Comparison of ENCODE assay signal across 7 mouse cellular contexts in the genomic region with DNA sequence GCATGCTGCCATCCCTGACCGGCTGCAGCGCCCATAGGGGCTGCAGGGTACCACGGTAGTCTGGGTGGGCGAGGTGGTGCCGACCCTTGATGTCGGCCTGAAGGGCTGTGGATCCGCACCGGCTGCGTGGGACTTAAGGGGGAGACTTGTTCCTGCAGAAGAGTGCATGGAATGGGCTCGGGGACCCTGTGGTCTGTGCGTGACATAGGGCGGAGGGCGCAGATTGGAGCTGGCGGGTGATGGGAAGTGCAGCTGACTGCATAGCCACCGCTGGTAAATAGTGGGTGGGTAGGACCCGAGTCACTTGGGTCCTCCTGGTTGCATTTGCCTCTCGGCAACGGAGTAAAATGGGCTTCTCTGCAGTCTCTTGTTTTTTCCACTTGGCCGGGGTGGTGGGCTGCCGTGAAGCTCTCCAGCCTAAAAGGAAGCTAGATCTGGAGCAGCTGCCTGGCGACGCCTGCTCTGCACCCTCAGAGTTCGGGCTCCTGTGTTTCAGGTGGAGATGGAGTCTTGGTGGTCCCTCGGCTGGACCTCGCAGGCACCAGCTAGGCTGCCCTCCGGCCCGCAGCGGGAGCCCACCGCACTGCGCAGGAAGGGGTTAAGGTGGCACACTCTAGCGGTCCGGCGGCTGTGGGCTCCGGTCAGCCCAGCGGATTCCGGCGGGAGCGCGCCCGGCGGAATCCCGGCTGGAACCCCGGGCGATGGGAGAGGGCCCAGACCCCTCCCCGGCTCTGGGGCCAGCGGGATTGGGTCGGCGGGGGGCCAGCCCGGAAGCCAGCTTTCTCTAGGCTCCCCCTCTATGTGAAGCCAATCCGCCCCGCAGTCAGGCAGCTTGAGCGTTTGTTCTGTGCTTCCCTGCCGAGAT. TPM values are rescaled to one million over a fixed set of nuclear protein-coding genes. Genes with fewer than 3 reads are reported as not detected.
DNase-seq lines count a peak whose midpoint lies in the region; ATAC-seq and TF ChIP-seq lines count a peak whose summit lies in the region.

No protein-coding gene starts in this region.

- H3K27me3 ChIP-seq in E14TG2a.4 (ENCODE audit: insufficient read depth, low read length), result peaks cover 88% of the 10 kb centered on the region
- peaks cover 59% of the 10 kb centered on the region for H3K27me3 ChIP-seq in embryonic facial prominence, embryonic 15.5 days
- peaks cover 78% of the 10 kb centered on the region for H3K27me3 ChIP-seq in heart, embryonic 15.5 days
- H3K27me3 ChIP-seq in stomach, embryonic 16.5 days (ENCODE audit: control insufficient read depth, insufficient read depth, low read length), result peaks cover 54% of the 10 kb centered on the region

- ATAC-seq in embryonic facial prominence, embryonic 15.5 days (ENCODE audit: insufficient number of reproducible peaks, low FRiP score, low TSS enrichment, low read depth), result 0 out of 2 replicates have a peak, but pooled peaks have one; percentile 48
- no peak for ATAC-seq in heart, embryonic 15.5 days (replicated peaks; ENCODE audit: insufficient number of reproducible peaks, insufficient read depth, low FRiP score, low read depth)
- ATAC-seq in stomach, embryonic 16.5 days (ENCODE audit: insufficient read depth, low FRiP score), result peak; percentile 57; the same call in 1 of the 2 replicates

- peak overlapping the region; percentile 26; the same call in 1 of the 2 replicates for H3K9ac ChIP-seq in embryonic facial prominence, embryonic 15.5 days
- peak overlapping the region; percentile 54 for H3K9ac ChIP-seq in heart, embryonic 15.5 days
- peak overlapping the region; percentile 63 for H3K9ac ChIP-seq in stomach, embryonic 16.5 days (ENCODE audit: low read length)

- peak; percentile 65 for DNase-seq in ZHBTc4 (ENCODE audit: low read depth, low spot score)
- DNase-seq in layer of hippocampus, postnatal 36 days, result peak; percentile 72 to 78
- DNase-seq in mesoderm, embryonic 11.5 days (ENCODE audit: low read depth, low spot score), result peak; percentile 55

- H3K4me3 ChIP-seq in E14TG2a.4 (replicated peaks; ENCODE audit: low read length), result peak overlapping the region; percentile 76
- H3K4me3 ChIP-seq in embryonic facial prominence, embryonic 15.5 days (replicated peaks), result peak overlapping the region; percentile 49
- peak overlapping the region; percentile 60 for H3K4me3 ChIP-seq in heart, embryonic 15.5 days
- H3K4me3 ChIP-seq in stomach, embryonic 16.5 days (replicated peaks; ENCODE audit: low read length), result peak overlapping the region; percentile 52

- under 1% methylated on average over 53 of the region's 53 CpGs for WGBS in embryonic facial prominence, embryonic 15.5 days
- WGBS in heart, embryonic 15.5 days, result under 1% methylated on average over 53 of the region's 53 CpGs
- WGBS in stomach, embryonic 16.5 days, result 1% methylated on average over 53 of the region's 53 CpGs

- H3K36me3 ChIP-seq in E14TG2a.4 (ENCODE audit: insufficient read depth, low read length), result no peaks in the 10 kb centered on the region
- H3K36me3 ChIP-seq in embryonic facial prominence, embryonic 15.5 days, result no peaks in the 10 kb centered on the region
- no peaks in the 10 kb centered on the region for H3K36me3 ChIP-seq in heart, embryonic 15.5 days
- no peaks in the 10 kb centered on the region for H3K36me3 ChIP-seq in stomach, embryonic 16.5 days (ENCODE audit: control insufficient read depth, insufficient read depth, low read length)

- no peak for TF ChIP-seq CTCF in E14TG2a.4 (conservative IDR thresholded peaks at IDR 0.05; ENCODE audit: low read length)

- peak overlapping the region; percentile 94 for H3K4me2 ChIP-seq in embryonic facial prominence, embryonic 15.5 days (replicated peaks)
- H3K4me2 ChIP-seq in heart, embryonic 15.5 days, result peak overlapping the region; percentile 99
- H3K4me2 ChIP-seq in stomach, embryonic 16.5 days (ENCODE audit: low read depth, low read length), result peak overlapping the region; percentile 94

- no peak overlapping the region for H3K27ac ChIP-seq in embryonic facial prominence, embryonic 15.5 days (replicated peaks)
- H3K27ac ChIP-seq in heart, embryonic 15.5 days, result no peak overlapping the region
- H3K27ac ChIP-seq in stomach, embryonic 16.5 days (ENCODE audit: low read length), result no peak overlapping the region

- H3K4me1 ChIP-seq in E14TG2a.4 (replicated peaks; ENCODE audit: low read depth, low read length), result peaks cover 27% of the 10 kb centered on the region
- H3K4me1 ChIP-seq in embryonic facial prominence, embryonic 15.5 days, result peaks cover 17% of the 10 kb centered on the region
- H3K4me1 ChIP-seq in heart, embryonic 15.5 days (replicated peaks), result peaks cover 18% of the 10 kb centered on the region
- peaks cover 11% of the 10 kb centered on the region for H3K4me1 ChIP-seq in stomach, embryonic 16.5 days (ENCODE audit: control insufficient read depth, insufficient read depth, low read length)

- H3K9me3 ChIP-seq in E14TG2a.4 (ENCODE audit: low read length), result no peaks in the 10 kb centered on the region
- H3K9me3 ChIP-seq in embryonic facial prominence, embryonic 15.5 days (replicated peaks), result no peaks in the 10 kb centered on the region
- H3K9me3 ChIP-seq in heart, embryonic 15.5 days (replicated peaks), result no peaks in the 10 kb centered on the region
- H3K9me3 ChIP-seq in stomach, embryonic 16.5 days (replicated peaks; ENCODE audit: control insufficient read depth, low read length), result no peaks in the 10 kb centered on the region

RNA-seq across cellular contexts. Expression of gene Kcna2, which starts 1.1 kb away (rescaled TPM):
- 0.35 TPM in 2 replicates for polyA plus RNA-seq in embryonic facial prominence, embryonic 15.5 days (2015; fragmentation: Nextera tagmentation; extraction: Ambion mirVana)
- 0.05 and 0.13 TPM in 2 replicates for polyA plus RNA-seq in heart, embryonic 15.5 days (2015; fragmentation: Nextera tagmentation; extraction: Ambion mirVana)
- 10 to 100 TPM; 91.3 to 91.6 TPM for total RNA-seq in layer of hippocampus, postnatal 36 days (2021)
- polyA plus RNA-seq in stomach, embryonic 16.5 days (2015; fragmentation: Nextera tagmentation; extraction: Ambion mirVana), result 0.12 and 0.14 TPM in 2 replicates
